Mouse (Mus musculus) CH12.LX (cell line): Measurements from ENCODE around the gene Brdt. TPM values are rescaled to one million over a fixed set of nuclear protein-coding genes. Genes with fewer than 3 reads are reported as not detected.

Source experiments
- DNase-seq: peaks from one replicate; pipeline ENCODE4 v3.0.0-alpha.2; 2013; ENCODE audit errors: extremely low read depth
- H3K27ac ChIP-seq: 2 replicates; pipeline ENCODE4 v1.5.1; 2012; ENCODE audit warnings: low read depth, mild to moderate bottlenecking, control low read depth, moderate library complexity; ENCODE audit not compliant: insufficient read depth
- H3K27me3 ChIP-seq: replicated peaks from 2 replicates; pipeline ENCODE3; 2012; ENCODE audit warnings: inconsistent platforms
- H3K36me3 ChIP-seq, 2 experiments: replicated peaks in 1 of 2; 2 replicates each; pipeline versions ENCODE3 to v1.6.1; 2012; ENCODE audit warnings: inconsistent platforms in 1 of 2, low read length in 1 of 2, mild to moderate bottlenecking in 1 of 2, mixed read lengths in 1 of 2, moderate library complexity in 1 of 2; ENCODE audit not compliant: control insufficient read depth in 1 of 2, insufficient read depth in 1 of 2
- H3K4me1 ChIP-seq, 2 experiments: 2 replicates each; pipeline ENCODE4 v1.6.1; 2012; ENCODE audit warnings: inconsistent platforms in 1 of 2, moderate library complexity in 1 of 2; ENCODE audit not compliant: insufficient read depth in 2 of 2, control insufficient read depth in 1 of 2
- H3K4me2 ChIP-seq: 2 replicates; pipeline ENCODE4 v1.6.1; 2012; ENCODE audit warnings: low read depth, mild to moderate bottlenecking, control low read depth; ENCODE audit not compliant: poor library complexity, insufficient read depth, severe bottlenecking
- H3K4me3 ChIP-seq, 3 experiments: fragments of 150-350 bp in 1 of 3; sonication (generic) in 1 of 3; replicated peaks in 1 of 3; 2 replicates each; pipeline versions ENCODE3 to v1.5.1; 2011 to 2012; ENCODE audit warnings: low read depth in 2 of 3, low read length in 2 of 3, mild to moderate bottlenecking in 2 of 3, moderate library complexity in 2 of 3, control low read depth in 1 of 3, improper control_type of control experiment in 1 of 3, inconsistent platforms in 1 of 3, mixed read lengths in 1 of 3; ENCODE audit not compliant: poor library complexity in 1 of 3
- H3K79me2 ChIP-seq: replicated peaks from 2 replicates; pipeline ENCODE4 v1.6.1; 2012; ENCODE audit warnings: mild to moderate bottlenecking, moderate library complexity; ENCODE audit not compliant: control insufficient read depth, poor library complexity, insufficient read depth, severe bottlenecking; ENCODE audit errors: extremely low read depth
- H3K9ac ChIP-seq: 2 replicates; pipeline ENCODE4 v1.6.1; 2012; ENCODE audit warnings: low read depth, mild to moderate bottlenecking, control low read depth, moderate library complexity; ENCODE audit not compliant: insufficient read depth
- H3K9me3 ChIP-seq: replicated peaks from 2 replicates; pipeline ENCODE3; 2012; ENCODE audit warnings: low read length, inconsistent platforms, mixed read lengths
- BHLHE40 ChIP-seq: IDR thresholded peaks from 2 replicates; pipeline ENCODE4 v1.6.1; 2011; ENCODE audit warnings: mild to moderate bottlenecking, low read depth, low read length, improper control_type of control experiment
- CTCF ChIP-seq, 2 experiments: IDR thresholded peaks in 1 of 2; conservative IDR thresholded peaks in 1 of 2; 2 replicates each; pipeline ENCODE4 v1.5.1; 2011 to 2012; ENCODE audit warnings: low read depth in 2 of 2, low read length in 2 of 2, improper control_type of control experiment in 1 of 2, inconsistent platforms in 1 of 2, mild to moderate bottlenecking in 1 of 2, moderate library complexity in 1 of 2
- E2F4 ChIP-seq: IDR thresholded peaks from 2 replicates; pipeline ENCODE4 v1.6.1; 2011; ENCODE audit warnings: low read depth, low read length, improper control_type of control experiment; ENCODE audit not compliant: insufficient replicate concordance
- EP300 ChIP-seq: IDR thresholded peaks from 2 replicates; pipeline ENCODE4 v1.6.1; 2011; ENCODE audit warnings: low read length, improper control_type of control experiment
- ETS1 ChIP-seq: conservative IDR thresholded peaks from 2 replicates; pipeline ENCODE4 v1.6.1; 2012; ENCODE audit warnings: low read depth, mild to moderate bottlenecking, inconsistent platforms, low read length, improper control_type of control experiment, moderate library complexity
- MAFK ChIP-seq: IDR thresholded peaks from 2 replicates; pipeline ENCODE4 v1.6.1; 2011; ENCODE audit warnings: low read length, improper control_type of control experiment; ENCODE audit not compliant: insufficient replicate concordance
- MXI1 ChIP-seq: IDR thresholded peaks from 2 replicates; pipeline ENCODE4 v1.6.1; 2011; ENCODE audit warnings: mild to moderate bottlenecking, low read depth, low read length, improper control_type of control experiment
- PAX5 ChIP-seq: IDR thresholded peaks from 2 replicates; pipeline ENCODE4 v1.6.1; 2012; ENCODE audit warnings: low read length, inconsistent platforms, mixed read lengths
- POLR2A ChIP-seq: IDR thresholded peaks from 2 replicates; pipeline ENCODE4 v1.6.1; 2011; ENCODE audit warnings: low read depth, mild to moderate bottlenecking, improper control_type of control experiment, low read length
- RAD21 ChIP-seq: IDR thresholded peaks from 2 replicates; pipeline ENCODE4 v1.6.1; 2011; ENCODE audit warnings: low read depth, mild to moderate bottlenecking, low read length, improper control_type of control experiment, moderate library complexity
- SMC3 ChIP-seq: IDR thresholded peaks from 2 replicates; pipeline ENCODE4 v1.6.1; 2011; ENCODE audit warnings: low read depth, low read length, improper control_type of control experiment
- ZKSCAN1 ChIP-seq: IDR thresholded peaks from 2 replicates; pipeline ENCODE4 v1.6.1; 2012; ENCODE audit warnings: low read depth, inconsistent platforms, low read length, improper control_type of control experiment, borderline replicate concordance
- ZMIZ1 ChIP-seq: IDR thresholded peaks from 2 replicates; pipeline ENCODE4 v1.6.1; 2012; ENCODE audit warnings: low read depth, mild to moderate bottlenecking, inconsistent platforms, low read length, improper control_type of control experiment
- dilution Hi-C: fragments of 300-500 bp; cut with MboI; formaldehyde crosslinking; loops from 2 replicates; pipeline ENCODE4 v1.14.3; 2020; ENCODE audit warnings: low sequenced_read_pairs; ENCODE audit not compliant: extremely low pct_unique_long_range_greater_than_20kb, extremely low pct_ligation_motif_present
- in situ Hi-C: fragments of 300-500 bp; cut with MboI; formaldehyde crosslinking; loops from 3 replicates; pipeline ENCODE4 v1.14.3; 2019; ENCODE audit warnings: low sequenced_read_pairs, low pct_ligation_motif_present, low pct_unique_long_range_greater_than_20kb, mixed read lengths
- polyA plus RNA-seq: library from polyadenylated mRNA; unstranded; fragments of >175 nt; gene quantifications from 2 replicates; pipeline ENCODE4 v1.2.1, GENCODE M21; 2012; ENCODE audit warnings: low read depth; ENCODE audit not compliant: insufficient read length
- total RNA-seq, 2 experiments: library from RNA; depleted of rRNA; stranded (reverse); fragments of 300-350 nt in 1 of 2; fragments of >200 nt in 1 of 2; gene quantifications; 2 replicates each; pipeline ENCODE4 v1.2.3; 2012 to 2014

The Brdt gene
- total and polyA plus RNA-seq, 3 experiments: 0.56 to 0.98 (median 0.59) TPM

DNA sequence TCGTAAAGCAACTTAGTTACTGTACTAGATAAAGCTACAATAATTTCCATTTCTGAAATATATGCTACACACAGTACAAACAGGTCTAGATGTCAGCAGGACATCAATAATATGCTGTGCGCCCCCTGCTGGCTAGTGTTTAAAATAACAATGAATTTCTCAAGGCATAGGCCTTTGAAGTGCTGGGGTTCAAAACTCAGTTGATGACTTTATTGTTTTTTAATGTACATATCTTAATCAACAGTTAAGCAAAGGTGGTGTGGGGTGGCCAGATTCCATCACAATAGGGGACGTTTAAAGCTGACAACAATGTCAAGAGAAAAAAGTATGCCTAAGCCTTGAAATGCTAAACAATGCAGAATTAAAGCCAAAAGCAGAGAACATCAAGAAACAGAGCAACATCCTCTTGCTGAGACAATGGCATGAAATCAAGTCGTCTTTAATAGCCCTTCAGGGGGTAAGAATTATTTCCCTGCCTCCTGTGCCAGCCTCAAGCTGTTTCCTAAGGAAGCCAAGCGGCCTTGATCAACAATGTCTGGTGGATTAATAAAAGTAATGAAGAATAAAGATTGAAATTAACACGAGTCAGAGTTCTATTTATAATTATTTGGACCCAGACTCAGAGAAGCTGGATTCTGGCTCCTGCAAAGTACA lies 43.6 kb upstream of the Brdt start:
- no peak for TF ChIP-seq EP300
- TF ChIP-seq CTCF (conservative IDR thresholded peaks at IDR 0.05 in 1 of 2, IDR thresholded peaks at IDR 0.05 in 1 of 2; ENCODE audit: low read depth in 2 of 2, low read length in 2 of 2): peak; percentile 25 to 77; a peak in 3 of 4 replicates
- peak; percentile 83 for TF ChIP-seq SMC3
- TF ChIP-seq RAD21: peak; percentile 75
- Histone ChIP-seq H3K27ac (no peak overlapping the region), H3K9ac (no peak overlapping the region), H3K4me2 (no peak overlapping the region), H3K4me3 (no peak overlapping the region), H3K36me3 (no peaks in the 10 kb centered on the region), H3K79me2 (no peaks in the 10 kb centered on the region), H3K27me3 (no peaks in the 10 kb centered on the region), H3K4me1 (peaks cover 5 to 7% of the 10 kb centered on the region in 2 experiments; a peak in 3 of 4 replicates), H3K9me3 (peaks cover 8% of the 10 kb centered on the region)
- dilution Hi-C loops: no loop called here
- in situ Hi-C loops: loop anchor here (10.0 kb wide), 1 partner anchor 293 kb away; no protein-coding TSS in a partner anchor
- peak; percentile 68 for DNase-seq

DNA sequence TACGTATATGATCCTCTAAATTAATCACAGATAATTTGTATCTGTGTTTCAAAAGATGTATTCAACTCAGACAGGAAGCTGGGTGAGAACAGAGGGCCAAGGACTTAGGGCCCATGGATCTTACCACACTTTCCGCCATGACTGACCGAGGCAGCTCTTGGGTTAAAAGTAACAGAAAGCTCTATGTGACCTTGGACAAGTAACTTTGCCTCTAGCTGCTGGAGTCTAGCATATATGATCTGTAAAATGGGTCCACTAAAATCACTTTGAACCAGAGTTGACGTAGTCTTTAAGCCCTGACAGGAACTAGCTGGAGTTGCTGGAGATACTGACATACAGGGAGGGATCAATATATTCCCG lies 43.1 kb upstream of the Brdt start:
- dilution Hi-C loops: no loop called here
- Histone ChIP-seq H3K9ac (no peak overlapping the region), H3K27ac (no peak overlapping the region), H3K9me3 (peaks cover 8% of the 10 kb centered on the region), H3K4me3 (no peak overlapping the region), H3K36me3 (no peaks in the 10 kb centered on the region), H3K4me1 (peaks cover 3 to 7% of the 10 kb centered on the region in 2 experiments; a peak in 2 of 4 replicates), H3K4me2 (no peak overlapping the region), H3K79me2 (no peaks in the 10 kb centered on the region), H3K27me3 (no peaks in the 10 kb centered on the region)
- no peak for DNase-seq
- in situ Hi-C loops: loop anchor here (10.0 kb wide), 1 partner anchor 293 kb away; no protein-coding TSS in a partner anchor
- no peak for TF ChIP-seq PAX5
- TF ChIP-seq POLR2A: no peak
- no peak for TF ChIP-seq ZMIZ1
- no peak for TF ChIP-seq ETS1
- TF ChIP-seq MAFK: no peak
- no peak for TF ChIP-seq MXI1
- no peak for TF ChIP-seq E2F4

DNA sequence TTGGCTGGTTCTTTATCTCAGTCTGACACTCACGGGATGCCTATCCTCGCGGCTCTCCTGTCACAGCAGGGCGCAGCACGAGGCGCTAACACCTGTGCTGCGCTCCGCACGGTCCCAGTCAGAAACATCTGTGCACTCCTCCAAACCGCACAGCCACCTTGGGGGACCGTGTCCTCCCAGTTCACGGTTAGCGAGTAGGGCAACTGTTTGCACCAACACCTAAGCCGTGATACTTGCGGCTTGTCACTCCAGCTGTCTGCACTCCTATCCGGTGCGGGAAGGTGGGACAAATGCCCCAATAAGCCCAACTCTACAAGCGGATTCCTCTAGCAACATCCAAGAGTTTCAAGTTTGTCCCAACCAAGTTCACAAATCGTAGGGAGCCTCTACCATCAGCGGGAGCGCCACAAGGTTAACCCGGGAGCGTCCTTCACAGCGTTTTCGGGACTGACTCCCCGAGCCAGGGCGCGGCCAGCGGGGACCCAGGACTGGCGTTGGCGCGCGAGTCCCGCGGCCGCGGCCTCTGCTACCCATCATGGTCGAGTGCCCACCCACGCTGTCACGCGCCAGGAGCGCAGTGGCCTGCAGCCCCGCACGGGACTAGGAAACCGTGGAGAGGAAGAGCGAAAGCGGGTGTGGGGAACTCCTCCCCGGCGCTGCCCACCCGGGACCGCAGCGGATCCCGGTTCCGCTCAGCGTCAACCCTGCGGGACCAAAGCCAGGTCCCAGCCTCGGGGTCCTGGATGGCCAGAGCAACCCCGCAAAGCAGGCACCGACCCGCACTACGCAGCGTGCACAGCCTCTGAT lies 42.3 kb upstream of the Brdt start:
- Histone ChIP-seq H3K36me3 (no peaks in the 10 kb centered on the region), H3K4me1 (peaks cover 3 to 4% of the 10 kb centered on the region in 2 experiments; a peak in 2 of 4 replicates), H3K79me2 (no peaks in the 10 kb centered on the region), H3K27ac (no peak overlapping the region), H3K4me3 (peak overlapping the region; percentile 13 to 65 (median 41)), H3K4me2 (peak overlapping the region; percentile 71), H3K27me3 (no peaks in the 10 kb centered on the region), H3K9me3 (peaks cover 8% of the 10 kb centered on the region), H3K9ac (no peak overlapping the region)
- no peak for DNase-seq
- in situ Hi-C loops (loop anchor here (10.0 kb wide), 1 partner anchor 294 kb away; no protein-coding TSS in a partner anchor), dilution Hi-C loops (no loop called here)
- TF ChIP-seq BHLHE40: peak; percentile 41; the same call in 1 of the 2 replicates
- TF ChIP-seq ZKSCAN1: no peak
